Mouse (Mus musculus) gonadal fat pad, adult 2 months (tissue): ENCODE measurements at regions not wholly inside any gene's neighbourhood (a gene's known extent, or its start where the extent isn't known, plus 50 kb on each side); places are given as distances from the start of the nearest gene placed in this dataset.

Experiments used
- DNase-seq: peaks from one replicate; pipeline ENCODE4 v3.0.0-alpha.2; 2012; ENCODE audit warnings: low read depth

DNA sequence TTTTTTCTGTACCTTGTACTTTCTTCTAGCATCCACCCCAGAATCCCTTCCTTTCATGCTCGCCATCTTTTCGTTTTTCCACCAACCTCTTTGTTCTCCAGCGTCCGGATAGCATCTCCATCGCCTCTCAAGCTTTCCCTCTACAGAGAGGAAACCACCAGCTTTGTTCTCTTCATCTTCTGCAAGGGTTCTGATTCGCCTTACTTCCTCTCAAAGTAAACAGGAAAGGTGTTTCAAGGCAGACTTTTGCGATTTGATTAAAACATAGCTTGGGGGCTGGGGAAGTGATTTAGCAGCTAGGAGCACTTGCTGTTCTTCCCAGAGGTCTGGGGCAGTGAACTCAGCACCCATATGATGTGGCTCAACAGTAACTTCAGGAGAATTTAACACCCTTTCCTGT lies 71.4 kb downstream of the Emp1 start:
- no peak for DNase-seq

DNA sequence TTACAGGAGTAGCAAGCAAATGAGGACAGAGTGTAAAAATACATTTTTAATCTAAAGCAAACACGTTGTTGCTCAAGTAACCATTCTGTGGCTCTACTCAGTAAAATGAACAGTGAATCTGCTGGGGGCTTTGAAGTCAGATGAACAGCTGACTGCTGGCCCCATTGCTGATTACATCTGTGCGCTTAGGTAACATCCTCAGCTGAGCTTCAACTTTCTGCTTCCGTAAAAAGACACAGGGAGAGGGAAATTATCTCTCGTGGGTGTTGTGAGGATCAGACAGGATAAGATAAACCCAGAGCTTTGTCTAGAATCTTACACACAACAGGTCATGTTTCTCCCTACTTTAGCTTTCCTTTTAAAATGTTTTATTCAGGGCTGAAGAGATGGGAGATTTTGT lies 74.0 kb downstream of the Emp1 start:
- no peak for DNase-seq

DNA sequence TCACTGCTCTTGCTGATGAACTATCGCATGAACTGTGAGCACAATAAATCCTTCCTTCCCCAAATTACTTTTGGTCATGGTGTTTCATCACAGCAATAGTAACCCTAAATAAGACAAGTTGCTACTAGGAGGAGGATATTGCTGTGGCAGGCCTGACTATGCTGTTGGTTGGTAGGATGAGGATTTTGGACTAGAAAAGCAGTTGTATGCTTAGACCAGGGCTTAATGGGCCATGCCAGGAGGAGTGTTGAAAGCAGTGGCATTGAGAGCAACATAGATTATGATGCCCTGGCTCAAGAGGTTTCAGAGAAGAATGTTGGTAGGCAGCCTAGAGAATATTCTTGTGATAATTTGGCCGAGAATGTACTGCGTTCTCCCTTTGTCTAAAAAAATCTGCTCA lies 75.9 kb downstream of the Emp1 start:
- DNase-seq: peak; percentile 51

DNA sequence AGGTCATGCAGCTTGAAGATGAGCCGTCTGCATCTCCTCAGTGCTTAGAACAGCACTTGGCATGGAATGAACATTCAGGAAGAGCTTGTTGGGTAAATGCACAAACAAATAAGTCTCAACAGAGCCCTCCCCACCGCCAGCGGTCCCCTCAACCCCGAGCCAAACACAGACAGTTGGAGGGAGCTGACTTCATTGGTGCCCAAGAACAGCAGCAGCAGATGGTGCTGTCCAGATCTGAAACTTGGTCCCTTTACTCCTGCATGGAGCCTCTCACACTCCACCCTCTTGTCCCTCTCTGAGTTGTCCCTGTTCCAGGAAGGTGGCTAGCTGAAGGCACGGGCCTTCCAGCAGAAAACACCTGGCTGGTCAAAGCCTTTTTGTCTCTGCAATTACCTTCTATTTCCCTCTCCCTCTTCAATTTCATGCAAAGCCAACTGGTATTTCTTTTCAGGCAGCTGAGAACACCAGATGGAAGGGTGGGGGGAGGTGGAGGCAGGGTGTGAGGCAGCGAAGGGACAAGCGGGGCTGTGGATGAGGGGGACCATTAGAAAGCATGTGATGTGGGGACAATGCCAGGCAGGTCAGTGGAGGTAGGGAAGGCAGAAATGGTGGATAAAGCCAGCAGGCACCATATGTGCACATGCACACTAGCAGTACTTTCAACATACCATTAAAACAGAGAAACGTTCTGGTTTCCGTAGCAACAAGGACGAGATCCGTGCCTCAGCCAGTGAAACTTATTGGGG lies 79.0 kb downstream of the Emp1 start:
- no peak for DNase-seq

DNA sequence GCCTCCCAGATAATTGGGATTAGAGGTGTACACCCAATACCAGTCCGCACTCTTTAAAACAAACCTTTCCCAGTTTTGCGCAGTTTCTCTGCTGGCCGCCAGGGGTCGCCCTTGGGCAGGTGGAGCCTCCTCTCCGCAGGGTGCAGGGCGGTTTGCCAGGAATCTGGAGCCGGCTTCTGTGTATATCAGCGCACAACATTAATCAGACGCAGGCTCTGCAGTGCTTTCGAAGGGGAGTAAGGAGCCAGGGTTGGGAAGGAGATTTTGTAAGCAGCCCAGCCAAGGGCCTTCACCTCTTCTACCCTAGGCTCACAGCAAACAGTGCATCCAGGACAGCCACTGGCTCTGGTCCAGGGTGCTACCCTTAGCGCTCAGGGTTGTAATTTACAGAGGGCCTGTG lies 82.3 kb downstream of the Emp1 start:
- DNase-seq: no peak

DNA sequence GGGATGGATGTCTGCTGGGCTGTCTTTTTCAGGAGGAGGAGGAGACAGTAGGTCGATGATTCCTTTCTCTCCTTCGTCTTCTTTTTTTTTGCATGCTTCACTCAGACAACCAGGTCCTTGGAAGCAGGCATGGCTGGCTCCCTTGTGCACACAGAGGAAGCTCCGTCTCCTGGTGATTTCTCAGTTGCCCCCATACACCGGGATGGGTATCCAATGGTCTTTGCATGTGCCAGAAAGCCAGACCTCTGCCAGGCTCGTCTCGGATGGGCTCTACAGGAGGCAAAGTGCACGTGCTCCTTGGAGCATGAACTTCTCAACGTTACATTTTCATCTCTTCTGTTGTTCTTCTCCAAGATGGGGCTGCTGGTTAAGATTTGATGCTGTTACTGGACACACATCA lies 82.7 kb downstream of the Emp1 start:
- DNase-seq: no peak

DNA sequence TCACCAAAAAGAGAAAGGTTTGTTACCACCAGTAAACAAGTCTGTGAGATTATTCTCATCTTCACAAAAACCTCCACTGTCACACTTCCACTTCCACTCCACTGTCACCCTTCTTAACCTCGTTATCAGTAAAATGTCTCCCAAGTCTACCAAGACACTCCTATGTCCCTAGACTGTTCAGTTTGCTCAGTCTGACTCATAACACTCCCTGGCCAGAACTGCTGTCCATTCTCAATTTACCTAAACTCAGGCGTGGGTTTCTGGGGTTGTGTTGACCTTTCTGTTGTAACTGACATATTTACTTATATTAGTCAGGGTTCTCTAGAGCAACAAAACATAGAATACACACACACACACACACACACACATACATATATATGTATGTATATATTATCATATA lies 85.5 kb downstream of the Emp1 start:
- DNase-seq: no peak

DNA sequence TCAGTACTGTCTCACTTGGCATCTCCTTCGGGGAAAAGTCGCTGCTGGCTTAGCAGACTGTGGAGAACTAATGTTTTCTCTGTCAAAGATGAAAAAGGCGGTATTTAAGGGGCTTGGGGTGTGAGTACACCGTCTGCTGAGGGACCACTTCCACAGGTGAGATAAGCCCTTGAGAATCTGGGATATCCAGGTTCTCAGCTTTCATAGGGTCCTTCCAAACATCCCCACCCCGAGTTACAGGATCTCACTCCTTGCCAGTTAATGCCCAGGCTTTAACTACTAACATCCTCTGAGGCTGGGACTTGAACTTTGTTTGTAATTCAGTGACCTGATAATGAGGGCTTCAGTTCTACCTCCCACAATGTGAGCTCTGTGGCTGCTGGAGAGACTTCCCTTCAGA lies 86.9 kb downstream of the Emp1 start:
- no peak for DNase-seq

DNA sequence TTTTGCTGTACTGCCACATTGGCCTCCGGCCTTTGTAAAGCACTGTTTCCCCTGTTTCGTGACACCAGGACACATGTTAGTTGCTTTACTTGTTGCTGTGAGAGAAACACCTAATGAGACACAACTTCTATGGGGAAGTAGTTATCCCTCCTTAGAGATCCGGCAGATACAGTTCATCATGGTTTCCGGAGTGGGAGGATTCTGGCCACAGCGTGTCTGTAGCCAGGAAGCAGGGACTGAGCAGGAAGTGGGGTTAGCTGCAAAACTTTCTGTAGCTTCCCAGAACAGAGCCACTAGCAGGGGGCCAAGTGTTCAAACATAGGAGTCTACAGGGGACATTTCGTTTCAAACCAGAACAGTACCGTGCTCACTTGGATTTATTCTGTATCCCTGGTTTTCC lies 88.2 kb downstream of the Emp1 start:
- no peak for DNase-seq

DNA sequence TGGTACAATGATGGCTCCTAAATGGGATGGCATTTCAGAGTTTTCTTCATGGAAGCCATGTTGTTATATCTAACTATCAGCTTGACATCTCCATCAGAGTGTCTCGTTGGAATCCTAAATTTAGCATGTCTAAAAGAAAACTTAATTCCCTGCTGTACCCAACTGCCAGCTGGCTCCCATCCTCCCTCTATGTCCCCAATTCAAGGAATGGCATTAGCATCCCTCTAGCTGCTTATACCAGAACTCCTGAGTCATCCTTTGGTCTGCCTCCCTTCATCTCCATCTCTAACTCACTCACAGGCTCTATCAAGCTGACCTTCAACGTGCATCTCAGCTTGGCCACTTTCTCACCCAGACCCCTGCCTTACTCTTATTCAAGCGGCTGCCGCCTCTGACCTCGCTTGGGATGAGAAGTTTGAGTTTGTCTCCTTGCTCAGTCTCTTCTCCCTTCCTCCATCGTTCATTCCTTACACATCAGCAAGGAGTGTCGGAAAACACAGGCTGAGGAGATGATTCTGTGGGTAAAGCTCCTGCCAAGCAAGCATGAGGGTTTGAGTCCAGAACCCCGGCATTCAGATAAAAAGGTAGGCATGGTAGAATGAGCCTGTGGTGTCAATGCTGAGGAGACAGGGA lies 88.9 kb downstream of the Emp1 start:
- DNase-seq: no peak

DNA sequence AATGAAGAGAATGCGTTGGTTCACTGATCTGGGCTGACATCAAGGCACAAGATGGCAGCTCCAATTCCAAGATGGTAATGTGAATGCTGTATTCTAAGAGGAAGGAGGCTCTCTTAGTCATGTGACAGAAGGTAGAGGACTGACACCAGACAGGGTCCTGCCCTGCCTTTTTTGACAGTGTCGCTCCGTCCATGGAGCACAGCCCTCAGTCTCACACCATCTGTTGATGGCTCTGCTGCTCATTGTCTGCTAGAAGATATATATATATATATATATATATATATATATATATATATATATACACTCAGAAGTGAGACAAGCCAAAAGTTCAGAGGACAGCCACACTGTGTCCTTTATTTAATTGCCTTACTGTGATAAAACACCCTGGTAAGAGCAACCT lies 90.7 kb downstream of the Emp1 start:
- no peak for DNase-seq

DNA sequence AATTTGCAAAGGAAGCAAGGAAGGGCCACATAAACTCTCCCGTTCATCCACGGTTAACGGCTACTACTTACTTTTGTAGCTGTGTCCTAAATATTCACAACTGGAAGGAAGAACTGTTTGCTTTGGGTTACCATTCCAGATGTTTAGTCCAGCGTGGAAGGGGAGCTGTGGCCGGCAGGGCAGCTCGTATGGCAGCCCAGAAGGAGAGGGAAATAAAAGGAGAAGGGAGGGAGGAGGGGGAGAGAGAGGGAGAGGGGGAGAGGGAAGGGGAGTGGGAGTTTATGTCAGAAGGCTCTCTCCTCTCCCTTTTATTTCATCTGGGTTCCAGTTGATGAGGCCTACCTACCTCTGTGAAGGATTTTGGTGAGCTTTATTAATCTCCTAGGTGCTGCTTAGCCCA lies 110.2 kb downstream of the Emp1 start:
- DNase-seq: no peak

DNA sequence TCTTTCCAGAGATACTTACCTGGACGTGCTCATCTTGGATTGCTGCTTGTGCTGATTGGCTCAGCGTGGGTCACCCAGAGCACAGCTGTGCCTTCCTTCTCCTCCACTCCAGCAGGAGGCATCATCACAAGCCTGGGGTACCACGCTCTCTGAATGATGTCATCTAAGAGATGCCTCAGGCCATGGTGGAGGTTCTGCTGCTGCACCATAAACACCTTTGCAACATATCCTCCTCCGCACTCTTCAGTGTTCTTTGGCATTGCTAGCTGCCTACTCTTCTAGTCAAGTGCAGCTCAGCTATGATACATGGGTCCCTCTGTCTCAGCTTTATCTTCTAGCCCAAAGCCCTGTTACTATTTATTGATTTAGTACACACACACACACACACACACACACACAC lies 110.8 kb downstream of the Emp1 start:
- DNase-seq: peak; percentile 42

DNA sequence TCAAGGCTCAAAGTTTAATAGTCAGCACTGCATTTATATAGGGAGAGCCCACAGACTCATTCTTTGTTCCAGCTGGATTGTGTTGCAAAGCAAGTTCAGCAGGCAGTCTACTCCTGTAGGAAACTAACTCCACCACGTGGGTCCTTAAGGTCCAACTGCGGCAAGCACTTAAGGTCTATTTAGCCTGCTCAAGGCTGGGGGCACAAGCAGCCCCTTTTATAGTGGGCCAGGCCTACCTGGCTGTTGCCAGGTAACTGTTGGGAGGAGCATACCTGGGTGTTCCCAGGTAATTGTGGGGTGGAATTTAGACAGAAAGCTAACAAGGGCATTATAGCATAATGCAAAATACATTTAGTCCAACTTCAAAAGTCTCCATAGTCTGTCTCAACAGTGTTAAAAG lies 126.5 kb downstream of the Emp1 start:
- no peak for DNase-seq

DNA sequence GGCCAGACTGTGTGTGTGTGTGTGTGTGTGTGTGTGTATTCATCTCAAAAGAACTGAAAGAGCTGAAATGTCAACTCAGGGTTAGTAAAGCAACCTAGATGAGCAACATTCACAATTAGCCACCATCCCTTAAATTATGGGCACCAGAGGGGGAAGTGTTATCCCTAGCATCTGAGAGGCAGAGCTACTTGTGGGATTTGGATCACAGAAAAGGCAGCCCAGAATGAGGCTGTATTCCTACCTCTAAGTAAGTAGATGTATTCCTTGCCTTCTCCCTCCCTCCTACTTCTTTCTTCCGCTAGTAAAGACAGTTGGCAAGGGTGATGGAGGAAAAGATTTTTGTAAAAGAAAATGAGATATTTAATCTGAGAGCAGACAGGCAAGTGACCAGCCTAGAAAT lies 131.6 kb downstream of the Emp1 start:
- DNase-seq: no peak

DNA sequence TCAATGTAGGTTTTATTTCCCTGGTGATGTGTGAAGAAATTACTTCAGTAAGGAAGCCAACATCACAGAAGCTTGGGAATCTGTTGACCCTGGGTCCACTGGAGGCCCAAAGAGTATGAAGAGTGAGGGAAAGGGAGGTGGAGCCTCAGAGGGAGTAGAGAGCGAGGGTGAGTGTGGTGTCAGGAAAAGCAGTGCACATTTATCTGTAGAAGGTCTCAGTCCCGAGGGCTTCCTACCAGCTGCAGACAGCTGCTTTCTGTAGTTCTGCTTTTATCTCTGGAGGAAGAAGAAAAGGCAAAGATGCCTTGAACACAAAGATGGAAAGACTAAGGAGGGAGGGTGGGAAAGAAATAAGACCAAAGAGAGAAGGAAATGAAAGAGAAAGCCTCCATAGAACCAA lies 133.5 kb downstream of the Emp1 start:
- DNase-seq: no peak

DNA sequence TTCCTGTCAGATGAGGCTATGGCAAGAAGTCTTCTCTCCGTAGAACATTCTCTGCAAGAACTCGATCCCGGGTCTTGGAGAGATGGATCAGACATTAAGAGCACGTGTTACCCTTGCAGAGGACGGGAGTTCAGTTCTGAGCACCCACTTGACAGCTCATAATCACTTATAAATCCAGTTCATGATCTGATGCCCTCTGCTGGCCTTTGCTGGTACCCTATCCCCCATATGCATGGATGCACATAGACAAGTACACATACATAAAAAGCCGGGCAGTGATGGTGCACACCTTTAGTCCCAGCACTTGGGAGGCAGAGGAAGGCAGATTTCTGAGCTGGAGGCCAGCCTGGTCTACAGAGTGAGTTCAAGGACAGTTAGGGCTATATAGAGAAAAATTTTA lies 136.2 kb downstream of the Emp1 start:
- DNase-seq: no peak

DNA sequence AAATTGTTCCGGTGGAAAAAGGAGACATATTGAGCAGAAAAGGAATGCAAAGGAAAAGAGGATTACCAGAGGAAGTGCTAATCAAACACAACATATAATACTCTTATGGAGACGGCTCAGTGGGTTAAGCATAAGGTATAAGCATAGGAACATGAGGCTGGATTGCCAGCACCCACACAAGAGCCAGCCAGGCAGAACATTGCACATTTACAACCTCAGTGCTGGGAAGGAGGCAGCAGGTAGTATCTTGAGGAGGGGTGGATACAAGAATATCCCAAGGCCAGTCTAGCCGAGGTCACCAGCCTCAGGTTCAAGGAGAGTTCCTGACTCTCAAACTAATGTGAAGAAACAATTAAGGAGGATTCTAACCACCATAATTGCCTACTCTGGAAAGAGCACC lies 138.0 kb downstream of the Emp1 start:
- DNase-seq: no peak

DNA sequence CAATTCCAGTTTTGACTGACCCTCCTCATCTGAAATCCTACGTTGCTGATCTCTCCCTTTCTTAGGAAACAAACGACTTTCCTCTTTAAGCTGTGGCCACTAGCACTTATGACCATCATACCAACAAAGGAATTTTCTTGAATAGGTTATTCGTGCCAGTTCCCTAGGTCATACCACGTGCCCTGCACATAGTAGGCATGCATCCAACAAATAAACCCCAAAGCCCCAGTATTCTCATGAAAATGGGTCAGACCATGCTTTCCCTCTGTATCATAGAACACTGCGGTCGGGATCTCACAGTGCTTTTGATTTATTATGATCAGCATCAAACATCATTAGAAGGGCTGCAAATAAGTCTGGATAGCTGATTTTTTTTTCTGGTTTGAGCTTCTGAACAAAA lies 139.4 kb downstream of the Emp1 start:
- no peak for DNase-seq

DNA sequence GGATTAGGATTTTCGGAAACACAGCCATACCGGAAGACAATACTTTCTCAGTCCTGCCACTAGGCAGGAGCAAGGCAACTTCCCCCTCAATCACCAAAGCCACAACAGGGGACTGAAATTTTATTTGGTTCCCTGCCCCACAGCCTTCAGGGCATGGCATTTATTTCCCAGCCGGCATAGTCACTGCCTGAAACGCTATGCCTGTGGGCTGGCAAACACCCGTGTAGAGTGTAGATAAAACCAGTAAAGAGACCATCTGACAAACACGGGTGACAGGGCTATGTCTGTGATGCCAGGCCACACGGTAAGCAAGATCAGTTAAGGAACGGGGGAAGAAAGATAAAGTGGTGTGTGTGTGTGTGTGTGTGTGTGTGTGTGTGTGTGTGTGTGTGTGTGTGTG lies 140.1 kb downstream of the Emp1 start:
- DNase-seq: no peak

DNA sequence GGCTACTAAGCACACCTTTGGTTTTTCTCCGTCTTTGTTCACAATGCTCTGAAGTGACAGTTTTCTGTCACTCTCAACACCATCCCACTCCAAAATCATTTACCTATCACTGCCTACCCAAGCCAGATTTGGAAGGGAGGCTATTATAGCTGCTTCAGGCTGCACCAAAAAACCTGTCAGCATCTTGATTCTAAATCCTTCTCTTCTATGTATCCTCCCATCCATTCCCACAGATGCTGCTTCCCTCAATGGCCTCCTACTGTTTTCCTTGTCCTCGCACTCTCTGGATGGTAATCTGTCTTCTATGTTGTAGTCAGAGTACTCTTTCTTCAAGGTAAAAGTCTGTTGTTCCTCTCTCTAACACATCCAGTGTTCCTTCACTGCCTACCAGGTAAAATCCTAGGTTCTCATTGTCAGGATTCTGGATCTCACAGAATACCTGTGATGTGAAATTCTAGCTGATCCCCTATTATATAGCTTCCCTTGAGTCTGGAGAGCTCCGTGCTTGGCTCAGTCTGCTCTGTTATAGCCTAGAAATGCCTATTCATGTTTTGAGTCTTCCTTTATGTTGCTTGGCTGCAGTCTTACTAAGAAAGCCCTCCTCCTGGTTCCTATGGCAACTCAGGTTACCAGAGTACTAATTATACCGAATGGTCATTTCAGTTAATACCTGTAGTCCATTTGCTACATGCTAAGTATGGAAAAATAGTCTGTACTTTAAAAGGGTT lies 156.5 kb downstream of the Emp1 start:
- DNase-seq: no peak

DNA sequence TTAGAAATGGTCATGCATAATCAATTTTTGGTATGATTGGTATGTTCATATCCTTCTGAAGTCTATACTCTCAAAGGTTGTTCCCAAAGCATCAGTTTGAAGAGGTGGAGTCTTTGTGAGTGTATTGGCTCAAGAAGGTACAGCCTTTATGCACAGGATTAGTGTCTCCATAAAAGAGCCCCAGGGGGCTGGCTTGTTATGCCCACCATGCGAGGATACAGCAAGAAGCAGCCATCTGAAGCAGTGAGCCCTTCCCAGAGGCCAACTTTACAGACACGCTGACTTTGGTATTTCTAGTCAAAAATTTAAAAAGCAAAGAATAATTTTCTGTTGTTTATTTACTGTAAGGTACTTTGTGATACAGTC lies 157.1 kb downstream of the Emp1 start:
- DNase-seq: no peak

DNA sequence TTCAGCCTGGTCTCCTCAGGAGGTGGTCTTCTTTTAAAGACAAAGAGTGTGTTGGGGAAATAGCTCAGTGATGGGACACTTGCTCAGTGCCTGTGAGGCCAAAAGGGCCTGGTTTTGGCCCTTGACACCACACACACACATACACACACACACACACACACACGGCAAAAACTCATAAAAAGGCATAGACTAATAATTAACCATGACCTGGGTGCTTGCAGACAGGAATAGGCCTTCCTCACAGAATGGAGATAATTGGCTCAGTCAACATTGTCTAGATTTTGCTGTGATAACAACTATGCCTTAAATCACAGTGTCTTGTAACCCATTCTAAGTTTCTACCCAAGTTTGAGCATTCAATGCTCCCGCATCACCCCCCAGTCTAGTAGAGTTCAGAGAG lies 158.5 kb downstream of the Emp1 start:
- DNase-seq: no peak
